Mouse (Mus musculus): ENCODE measurements around the gene Saa3.
"Not testable (repeated sequence)": the region's sequence is repeated elsewhere in the genome, so short reads cannot be mapped to it uniquely, and the experiment has no call there.

Saa3 gene

DNA sequence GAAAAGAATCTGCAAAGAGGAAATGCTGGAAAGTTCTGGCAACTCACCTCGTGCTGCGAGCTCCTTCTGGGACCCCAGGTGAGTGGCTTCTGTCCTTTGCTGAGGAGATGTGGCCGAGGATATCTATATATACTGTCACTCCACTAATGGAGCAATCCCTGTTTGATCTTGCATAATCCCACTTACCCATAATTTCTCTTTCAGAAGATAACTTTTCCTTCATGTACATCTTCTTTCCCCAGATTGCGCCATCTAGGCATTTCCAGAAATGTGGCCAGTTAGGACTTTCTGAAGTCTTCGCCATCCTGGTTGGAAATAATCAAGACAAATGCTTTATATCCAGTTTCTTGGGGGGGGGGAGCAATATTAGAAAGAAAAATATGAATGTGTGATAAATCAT, at the start of gene Saa3:
TSS of gene Saa3 (minus strand) at position 101 of the 400 bp plus-strand sequence.
- no peak for DNase-seq (ENCODE audit: low read depth, low spot score)

DNA sequence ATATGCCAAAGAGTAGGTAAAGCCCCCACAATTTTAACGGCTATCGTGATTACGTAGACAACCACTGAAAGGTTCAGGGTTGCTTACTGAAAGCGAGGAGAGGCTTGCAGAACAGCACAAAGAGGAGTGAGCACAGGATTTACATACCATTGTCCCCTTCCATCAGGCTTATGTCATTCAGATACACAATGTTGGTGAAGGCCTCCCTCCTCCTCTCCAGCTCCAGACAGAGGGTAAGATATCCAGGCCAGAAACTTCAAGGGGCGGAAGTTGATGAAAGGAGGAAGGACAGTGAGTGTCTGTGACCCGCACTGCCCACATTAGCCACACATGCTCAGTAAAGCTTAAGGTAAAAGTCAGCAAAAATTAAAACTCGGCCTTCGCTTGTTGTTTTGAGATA, 49.2 kb upstream of the Saa3 start:
- no peak for DNase-seq (ENCODE audit: low read depth, low spot score)

DNA sequence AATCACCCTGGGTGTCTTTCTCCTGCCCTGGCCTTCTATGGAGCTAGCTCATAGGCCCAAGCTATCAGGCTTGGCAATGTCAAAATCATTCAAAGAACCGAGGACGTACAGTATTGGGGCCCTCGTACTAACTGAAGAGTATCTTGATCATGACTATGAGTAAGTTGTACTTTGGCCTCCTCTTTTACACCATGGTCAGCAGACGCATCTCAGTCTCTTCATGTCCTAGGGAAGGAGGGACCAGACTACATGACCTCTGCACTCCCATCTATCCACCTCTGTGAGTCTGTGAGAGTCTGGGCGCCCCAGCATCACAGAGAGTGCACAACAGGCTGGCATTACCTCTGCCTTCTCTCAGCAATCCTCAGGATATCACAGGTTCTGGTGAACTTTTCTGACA, 47.1 kb upstream of the Saa3 start:
- no peak for DNase-seq (ENCODE audit: low read depth, low spot score)

DNA sequence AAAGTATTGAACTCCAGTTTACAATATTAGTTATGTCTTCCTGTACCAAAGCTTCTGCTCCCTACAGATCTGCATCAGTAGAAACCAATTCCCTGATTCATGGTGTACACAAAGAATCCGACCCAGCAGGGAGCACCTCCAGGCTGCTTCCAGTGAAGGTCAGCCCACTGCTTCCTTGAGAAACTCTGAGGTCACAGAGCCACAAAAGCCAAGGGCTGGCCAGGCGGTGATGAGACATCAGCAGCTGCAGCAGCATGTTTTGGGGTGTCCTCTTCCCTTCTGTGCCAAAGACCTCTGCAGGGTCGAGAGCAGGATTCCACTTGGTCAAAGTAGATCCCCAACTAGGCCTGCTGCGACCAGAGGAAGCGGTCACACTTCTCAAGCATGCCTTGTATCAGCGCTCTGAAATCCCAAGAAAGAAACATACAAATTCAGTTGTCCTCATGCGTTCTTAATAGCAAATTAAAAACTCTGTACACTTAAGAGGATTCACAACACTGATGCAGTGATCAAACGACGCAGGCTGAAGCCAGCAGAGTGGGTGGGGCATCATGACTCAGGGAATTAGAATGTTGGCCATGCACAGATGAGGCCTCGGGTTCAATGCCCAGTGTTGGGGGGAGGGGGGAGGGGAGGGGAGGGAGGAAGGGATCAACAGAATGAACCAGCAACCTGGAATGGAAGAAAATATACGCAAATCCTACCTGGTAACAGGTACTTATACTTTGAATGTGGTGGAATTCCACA, 45.7 kb upstream of the Saa3 start:
- no peak for DNase-seq (ENCODE audit: low read depth, low spot score)

DNA sequence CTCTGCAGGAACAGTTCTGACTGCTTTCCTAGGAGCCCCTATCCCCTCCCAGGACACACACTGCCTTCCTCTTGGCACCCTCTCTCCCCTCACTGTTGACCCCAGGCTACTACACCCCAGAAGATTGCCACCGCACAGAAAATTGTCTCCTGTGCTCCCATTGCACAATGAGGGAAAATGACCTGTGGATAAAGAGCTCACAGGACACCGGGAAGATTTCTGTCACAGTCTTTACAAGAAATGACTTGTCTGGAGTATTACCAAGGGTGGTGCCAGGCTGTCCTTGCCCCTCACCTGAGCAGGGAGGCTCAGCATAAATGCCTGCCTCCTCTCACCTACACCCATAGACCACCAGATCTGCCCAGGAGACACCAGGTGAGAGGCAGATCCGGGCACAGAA, 36.0 kb upstream of the Saa3 start, which contains the start of gene Saa2:
TSS of gene Saa2 (plus strand) at position 301 of the 400 bp plus-strand sequence.
- no peak for DNase-seq (ENCODE audit: low read depth, low spot score)

DNA sequence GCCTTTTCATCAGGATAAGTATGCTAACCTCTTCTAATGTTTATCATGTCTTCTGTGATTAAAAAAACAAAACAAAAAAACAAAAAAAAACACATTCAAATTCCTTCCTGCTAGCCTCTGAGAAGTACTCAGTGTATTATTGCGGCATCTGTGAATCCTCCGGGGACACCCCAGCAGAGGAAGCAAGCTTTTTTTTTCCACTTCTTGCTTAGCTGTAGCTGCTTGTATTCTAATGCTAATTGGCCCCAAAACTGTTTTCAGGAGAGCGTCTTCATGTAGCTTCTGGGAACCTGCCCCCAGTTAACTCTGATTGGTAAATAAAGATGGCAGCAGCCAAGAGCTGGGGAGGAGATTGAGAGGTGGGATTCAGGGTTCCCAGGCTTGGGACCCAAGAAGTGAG, 33.0 kb upstream of the Saa3 start:
- DNase-seq (ENCODE audit: low read depth, low spot score): no peak

DNA sequence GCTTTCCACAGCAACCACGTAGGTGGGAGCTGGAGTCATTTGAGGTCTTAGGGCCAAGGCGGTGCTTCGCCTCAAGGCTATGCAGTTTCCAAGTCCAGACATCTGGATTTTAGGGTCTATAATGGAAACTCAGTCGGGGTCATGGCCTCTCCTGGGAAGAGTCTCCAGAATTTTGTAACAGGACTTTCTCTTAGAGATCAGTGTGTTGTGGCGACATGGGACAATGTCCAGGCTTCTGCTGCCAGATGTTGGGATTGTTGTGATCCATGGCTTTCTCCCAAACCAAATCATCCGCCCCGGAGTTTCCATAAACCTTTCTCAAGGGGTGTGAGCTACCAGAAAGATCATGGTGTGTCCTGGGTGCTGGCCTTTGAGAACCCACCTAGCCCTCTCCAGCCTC, 30.9 kb upstream of the Saa3 start:
- DNase-seq (ENCODE audit: low read depth, low spot score): no peak

DNA sequence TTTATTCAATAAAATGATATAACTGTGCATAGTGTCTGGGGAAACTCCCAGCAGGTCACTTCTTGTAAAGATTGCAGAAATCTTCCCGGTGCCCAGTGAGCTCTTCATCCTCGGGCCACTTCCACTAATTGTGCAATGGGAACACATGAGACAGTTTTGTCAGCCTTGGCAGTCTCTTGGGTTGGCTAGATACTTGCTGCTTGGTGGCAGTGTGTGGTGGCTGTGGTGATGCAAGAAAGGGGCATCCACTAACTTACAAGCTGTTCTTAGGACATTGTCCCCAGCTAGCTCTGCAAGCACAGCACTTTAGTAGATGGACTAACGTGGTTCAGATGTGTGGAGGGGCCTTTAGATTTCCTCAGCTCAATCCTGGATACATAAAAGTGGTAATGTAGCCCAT, 30.3 kb upstream of the Saa3 start:
- no peak for DNase-seq (ENCODE audit: low read depth, low spot score)

DNA sequence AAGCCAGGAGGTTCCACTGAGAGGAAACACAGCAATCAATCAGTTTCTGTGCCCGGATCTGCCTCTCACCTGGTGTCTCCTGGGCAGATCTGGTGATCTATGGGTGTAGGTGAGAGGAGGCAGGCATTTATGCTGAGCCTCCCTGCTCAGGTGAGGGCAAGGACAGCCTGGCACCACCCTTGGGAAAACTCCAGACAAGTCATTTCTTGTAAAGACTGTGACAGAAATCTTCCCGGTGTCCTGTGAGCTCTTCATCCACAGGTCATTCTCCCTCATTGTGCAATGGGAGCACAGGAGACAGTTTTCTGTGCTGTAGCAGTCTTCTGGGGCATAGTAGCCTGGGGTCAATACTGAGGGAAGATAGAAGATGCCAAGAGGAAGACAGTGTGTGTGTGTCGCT, 27.4 kb upstream of the Saa3 start, which contains the start of gene Saa1:
TSS of gene Saa1 (minus strand) at position 101 of the 400 bp plus-strand sequence.
- DNase-seq (ENCODE audit: low read depth, low spot score): not testable (repeated sequence)

DNA sequence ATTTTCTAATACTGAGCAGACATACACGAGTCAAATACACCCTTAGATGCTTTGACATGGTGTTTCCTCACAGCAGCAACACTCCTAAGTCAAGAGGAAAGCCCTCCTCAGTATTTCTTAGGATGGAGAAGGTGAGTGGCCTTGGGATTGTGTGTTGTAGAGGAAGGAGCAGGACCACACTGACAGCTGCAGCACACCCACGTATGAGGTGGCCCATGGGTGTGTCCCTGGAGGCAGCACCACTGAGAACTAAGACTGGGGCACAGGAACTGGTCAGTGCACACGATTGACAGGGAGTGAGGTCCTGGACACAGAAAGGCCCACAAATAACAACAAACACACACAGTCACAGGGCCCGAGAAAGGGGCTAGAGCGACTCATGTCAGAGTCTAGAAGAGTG, 24.5 kb upstream of the Saa3 start:
- not testable (repeated sequence) for DNase-seq (ENCODE audit: low read depth, low spot score)

DNA sequence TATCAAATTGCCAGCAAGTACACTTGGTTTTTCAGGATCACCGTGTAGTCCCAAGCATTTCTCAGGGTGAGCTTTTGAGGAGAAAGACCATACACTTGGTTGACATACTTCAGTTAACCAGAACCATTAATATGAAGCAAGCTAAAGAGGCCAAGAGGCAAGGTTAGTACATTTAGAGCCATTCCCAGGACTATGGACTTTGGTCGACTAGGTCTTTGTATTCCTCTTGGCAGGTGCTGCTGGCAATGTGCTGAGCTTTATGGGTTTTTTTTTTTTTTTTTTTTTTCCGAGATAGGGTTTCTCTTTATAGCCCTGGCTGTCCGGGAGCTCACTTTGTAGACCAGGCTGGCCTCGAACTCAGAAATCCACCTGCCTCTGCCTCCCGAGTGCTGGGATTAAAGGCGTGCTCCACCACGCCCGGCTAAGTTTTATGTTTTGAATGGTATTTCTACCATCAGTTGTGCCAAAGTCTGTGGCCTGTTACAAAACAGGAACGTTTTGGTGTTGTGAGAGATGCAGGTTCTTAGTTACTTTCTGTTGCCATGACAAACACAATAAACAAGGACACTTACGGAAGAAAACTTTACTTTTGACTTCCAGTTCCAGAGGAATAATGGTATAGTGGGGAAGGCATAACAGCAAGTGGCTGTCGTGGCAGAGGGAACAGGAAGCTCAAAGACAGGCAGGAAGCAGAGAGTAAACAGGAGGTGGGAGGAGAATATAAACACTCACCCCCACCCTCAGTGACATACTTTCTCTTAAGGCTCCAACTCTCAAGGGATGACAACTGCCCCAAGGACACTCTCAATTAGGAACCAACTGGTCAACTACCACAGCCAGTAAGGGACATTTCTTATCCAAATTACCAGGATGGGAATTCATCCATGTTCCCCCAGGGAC, 23.3 kb upstream of the Saa3 start:
- no peak for DNase-seq (ENCODE audit: low read depth, low spot score)

DNA sequence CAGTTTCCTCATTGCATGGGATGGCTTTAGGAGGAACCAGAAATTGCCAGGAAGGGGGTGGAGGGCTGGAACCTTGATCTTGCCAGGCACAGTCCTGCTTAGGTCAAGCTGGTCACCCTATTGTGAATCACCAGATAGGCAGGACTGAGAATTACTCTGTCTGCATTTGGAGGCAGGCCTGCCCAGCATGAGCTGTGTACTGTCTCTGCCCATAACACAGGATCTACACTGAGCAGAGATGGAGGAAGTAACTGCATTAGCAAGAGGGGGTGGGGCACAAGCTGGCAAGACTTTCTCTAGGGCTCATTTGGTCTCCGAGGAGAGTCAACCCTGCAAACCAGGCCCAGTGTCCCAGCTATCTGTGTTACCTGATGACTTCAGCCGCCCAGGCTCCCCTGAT, 19.5 kb upstream of the Saa3 start:
- DNase-seq (ENCODE audit: low read depth, low spot score): no peak

DNA sequence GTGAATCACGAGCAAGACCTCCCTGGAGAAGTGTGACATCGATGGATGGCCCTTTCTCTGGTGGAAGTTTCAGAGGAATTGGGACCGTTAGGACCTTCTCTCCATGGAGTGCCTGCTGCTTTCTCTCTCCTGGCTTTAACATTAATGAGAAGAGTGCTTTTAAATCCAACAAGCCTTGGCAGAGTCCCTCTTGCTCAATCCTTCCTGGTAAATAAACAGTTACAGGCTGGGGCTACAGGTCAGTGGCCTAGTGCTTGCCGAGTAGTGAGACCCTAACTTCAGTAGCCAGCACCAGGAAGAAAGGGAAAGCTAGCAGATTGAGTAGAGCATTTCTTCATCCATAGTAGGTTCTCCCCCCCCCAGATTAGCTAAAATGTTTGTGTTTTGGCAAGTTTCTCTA, 17.0 kb upstream of the Saa3 start, which contains the start of gene Saa4:
TSS of gene Saa4 (minus strand) at position 146 of the 400 bp plus-strand sequence.
- no peak for DNase-seq (ENCODE audit: low read depth, low spot score)

DNA sequence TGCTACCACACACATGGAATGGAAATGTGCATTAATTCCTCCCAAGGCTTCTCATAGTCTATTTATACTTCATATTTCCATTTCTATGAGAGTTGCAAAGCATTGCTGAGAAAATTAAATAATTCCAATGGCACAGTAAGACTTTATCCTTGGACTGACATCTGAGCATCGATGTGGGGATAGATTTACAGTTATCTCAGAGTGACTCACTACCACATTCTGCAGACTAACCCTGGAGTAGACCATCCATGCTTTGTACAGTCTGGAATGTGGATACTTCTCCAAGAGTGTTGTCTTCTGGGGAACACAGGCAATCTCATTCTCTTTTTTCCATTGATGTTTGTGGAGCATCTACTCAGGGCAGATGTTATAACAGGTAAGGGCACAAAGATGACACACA, 12.1 kb upstream of the Saa3 start:
- no peak for DNase-seq (ENCODE audit: low read depth, low spot score)

DNA sequence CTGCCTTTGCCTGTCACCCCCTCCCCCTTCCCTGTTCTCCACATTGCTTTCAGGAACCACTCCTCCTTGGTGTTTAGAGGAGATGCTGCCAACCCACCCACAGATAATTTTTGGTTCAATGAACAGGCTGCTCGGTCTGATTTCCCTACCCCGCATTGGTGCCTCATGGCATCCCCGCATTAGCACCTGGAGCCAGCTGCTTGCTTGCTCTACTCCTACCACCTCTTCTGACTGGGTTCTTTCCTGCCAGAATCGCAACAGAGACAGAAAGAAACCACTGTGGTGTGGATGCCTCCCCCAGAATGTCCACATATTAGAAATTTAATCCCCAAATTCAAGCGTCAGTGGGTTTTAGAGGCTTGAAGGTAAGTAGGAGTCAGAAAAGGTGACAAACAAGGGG, 8.9 kb upstream of the Saa3 start:
- no peak for DNase-seq (ENCODE audit: low read depth, low spot score)

DNA sequence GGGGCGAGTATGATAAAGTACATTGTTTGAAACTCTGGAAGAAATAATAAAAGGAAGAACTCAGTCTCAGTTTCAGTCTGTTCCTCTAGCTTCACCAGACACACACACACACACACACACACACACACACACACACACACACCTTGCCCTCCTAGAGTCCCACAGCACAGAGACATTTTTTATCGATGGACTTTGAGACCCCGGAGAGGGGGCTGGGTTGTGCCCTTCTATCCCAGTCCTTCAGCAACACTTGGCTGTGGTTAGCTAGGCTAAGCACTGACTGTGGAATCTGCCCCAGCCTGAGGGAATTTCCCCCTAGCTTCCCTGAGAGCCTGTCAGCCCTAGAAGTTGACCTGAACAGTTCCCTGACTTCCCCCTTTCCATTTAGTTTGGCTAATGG, 8.3 kb upstream of the Saa3 start:
- no peak for DNase-seq (ENCODE audit: low read depth, low spot score)

DNA sequence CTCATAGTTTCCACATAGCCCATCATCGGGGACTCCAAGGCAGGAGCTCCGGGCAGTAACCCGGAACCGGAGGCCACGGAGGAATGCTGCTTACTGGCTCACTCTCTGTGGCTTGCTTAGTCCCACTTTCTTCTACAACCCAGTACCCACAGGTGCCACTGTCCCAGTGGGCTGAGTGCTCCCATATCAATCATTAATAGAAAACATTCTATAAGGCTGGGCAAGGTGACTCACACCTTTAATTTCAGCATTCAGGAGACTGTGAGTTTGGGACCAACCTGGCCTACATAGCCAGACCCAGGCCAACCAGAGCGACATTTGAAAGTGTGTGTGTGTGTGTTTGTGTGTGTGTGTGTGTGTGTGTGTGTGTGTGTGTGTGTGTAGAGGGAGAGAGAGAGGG, 7.9 kb upstream of the Saa3 start:
- DNase-seq (ENCODE audit: low read depth, low spot score): no peak

DNA sequence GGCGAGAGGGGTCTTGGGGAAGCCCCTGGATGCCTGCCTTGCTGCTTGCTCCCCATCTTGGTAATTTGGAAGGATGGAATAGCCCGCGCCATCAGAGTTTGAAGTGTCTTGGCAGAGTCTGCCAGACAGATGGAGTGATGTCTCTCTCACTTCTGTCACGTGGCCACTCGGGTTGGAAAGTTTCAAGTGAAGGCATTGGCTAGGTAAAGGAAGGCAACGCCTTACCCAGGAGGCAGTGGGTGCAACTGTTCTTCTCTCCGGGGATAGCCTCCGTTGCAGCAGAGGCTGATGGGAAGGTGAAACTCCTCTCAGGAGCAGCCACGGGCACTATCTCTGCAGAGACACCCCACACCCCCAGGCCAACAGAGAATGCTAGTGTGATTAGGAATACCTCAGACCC, 5.0 kb upstream of the Saa3 start:
- DNase-seq (ENCODE audit: low read depth, low spot score): no peak

DNA sequence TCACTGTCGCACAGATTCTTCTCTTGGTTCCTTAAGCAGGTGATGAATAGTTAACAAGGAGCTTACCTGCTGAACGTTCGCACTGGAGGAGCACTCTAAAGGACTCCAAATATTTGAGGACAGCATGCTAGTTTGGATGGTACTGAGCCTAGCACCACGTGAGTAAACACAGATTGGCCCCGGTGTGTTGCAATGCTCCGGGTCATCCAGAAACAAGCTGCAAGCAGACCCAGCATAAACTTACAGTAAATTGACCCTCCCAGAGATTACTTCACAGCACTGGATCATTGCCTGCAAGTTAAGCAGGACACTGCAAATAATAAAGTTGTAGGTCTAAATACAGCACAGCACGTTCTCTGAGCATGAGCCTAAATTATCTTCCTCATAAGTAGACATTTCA, 4.0 kb upstream of the Saa3 start:
- no peak for DNase-seq (ENCODE audit: low read depth, low spot score)

DNA sequence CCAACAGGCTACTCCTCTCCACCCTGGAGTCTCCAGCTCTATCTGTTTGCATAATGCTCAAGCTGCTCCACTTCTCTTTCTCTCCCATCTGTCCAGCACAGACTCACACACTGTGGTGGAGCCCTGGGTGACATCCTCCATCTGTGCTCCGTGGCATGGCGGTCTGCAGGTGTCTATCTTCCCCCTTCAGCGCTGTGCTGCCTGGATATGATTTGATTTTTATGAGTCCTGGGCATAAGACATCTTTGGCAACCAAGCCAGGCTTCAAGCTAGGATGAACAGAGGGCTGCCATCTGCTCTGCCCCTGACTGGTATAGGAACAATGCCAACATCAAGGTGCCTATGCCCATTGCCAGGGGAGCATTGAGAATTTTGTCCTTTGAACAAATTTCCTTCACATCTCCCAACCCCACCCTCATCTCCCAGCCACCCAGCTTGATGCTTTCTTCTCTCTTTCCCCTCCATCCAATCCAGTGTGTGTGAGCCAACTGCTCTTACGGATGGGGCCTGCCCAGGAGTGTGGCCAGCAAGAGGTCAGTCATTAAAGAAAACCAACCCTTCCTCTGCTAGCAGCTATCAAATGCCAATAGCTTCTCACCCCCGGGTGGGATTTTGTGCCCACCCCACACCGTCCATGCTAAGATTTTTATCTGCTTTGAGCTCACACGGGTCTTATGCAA, 3.2 kb upstream of the Saa3 start:
- DNase-seq (ENCODE audit: low read depth, low spot score): peak; percentile 26

DNA sequence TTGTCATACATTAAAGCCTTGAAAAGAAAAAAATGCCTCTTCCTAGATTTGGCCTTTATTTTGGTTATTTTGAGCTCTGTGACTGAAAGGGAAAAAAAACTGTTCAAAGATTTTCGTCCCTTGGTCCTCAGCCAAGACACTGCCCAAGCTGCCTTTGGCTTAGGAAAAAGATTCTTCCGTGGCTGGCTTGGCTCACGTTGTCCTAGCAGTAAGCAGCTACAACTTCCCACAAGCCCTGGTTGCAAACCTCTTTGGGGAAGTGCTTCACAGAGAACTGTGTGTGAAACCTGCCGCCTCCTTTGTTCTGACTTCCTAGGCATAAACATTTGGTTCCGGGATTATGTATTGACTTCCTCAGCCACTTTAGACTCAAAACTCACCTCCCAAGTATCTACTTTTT, 1.4 kb upstream of the Saa3 start:
- no peak for DNase-seq (ENCODE audit: low read depth, low spot score)

DNA sequence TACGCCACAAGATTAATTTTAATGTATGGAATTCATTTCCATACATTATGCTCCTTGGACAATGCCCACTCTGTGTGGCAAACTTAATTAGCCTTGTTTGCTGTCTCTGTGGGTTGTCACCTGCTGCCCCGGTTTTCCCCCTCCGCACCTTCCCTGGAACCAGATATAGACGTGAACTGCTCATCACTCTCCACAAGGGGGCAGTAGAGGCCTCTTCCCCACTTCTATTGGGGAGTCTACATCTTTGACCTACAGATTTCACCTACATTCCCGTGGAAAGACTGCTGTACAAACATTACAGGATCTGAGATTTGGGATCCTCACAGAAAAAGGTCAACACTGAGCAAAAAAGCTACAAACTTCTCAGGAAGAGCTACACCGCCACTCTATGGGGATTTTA, 982 bp downstream of the Saa3 start:
- no peak for DNase-seq (ENCODE audit: low read depth, low spot score)
